Mouse (Mus musculus): ENCODE measurements around the gene Kcnn1. TPM values are rescaled to one million over a fixed set of nuclear protein-coding genes. Genes with fewer than 3 reads are reported as not detected.

Kcnn1 gene
- polyA plus RNA-seq, 1 experiment from 2014 or later = 14.3 TPM

Small RNA genes within 50 kb of the gene (microRNA-seq; reads per million reads assigned to microRNA genes)
- gene Mir7067 = 0.88 reads per million
- gene Mir7240 = 0.66 reads per million

Other genes starting within 250 kb of the Kcnn1 start
- gene Lrrc25, start 247.1 kb downstream of the Kcnn1 start, polyA plus RNA-seq (2015; fragmentation: Nextera tagmentation; extraction: Ambion mirVana) = 0.74 and 1.3 TPM in 2 replicates
- not detected in 2 replicates for gene Gdf15, start 230.8 kb downstream of the Kcnn1 start, polyA plus RNA-seq (2015; fragmentation: Nextera tagmentation; extraction: Ambion mirVana)
- gene Pgpep1, start 202.9 kb downstream of the Kcnn1 start, polyA plus RNA-seq (2015; fragmentation: Nextera tagmentation; extraction: Ambion mirVana) = 63.6 and 70.2 TPM in 2 replicates
- gene Lsm4, start 190.0 kb downstream of the Kcnn1 start, polyA plus RNA-seq (2015; fragmentation: Nextera tagmentation; extraction: Ambion mirVana) = 211 and 228 TPM in 2 replicates
- 89.0 and 96.0 TPM in 2 replicates for gene Jund, start 164.3 kb downstream of the Kcnn1 start, polyA plus RNA-seq (2015; fragmentation: Nextera tagmentation; extraction: Ambion mirVana)
- 0.13 and 0.14 TPM in 2 replicates for gene Iqcn, start 159.8 kb downstream of the Kcnn1 start, polyA plus RNA-seq (2015; fragmentation: Nextera tagmentation; extraction: Ambion mirVana)
- gene Gm3336, start 144.7 kb downstream of the Kcnn1 start, polyA plus RNA-seq (2015; fragmentation: Nextera tagmentation; extraction: Ambion mirVana) = not detected in 2 replicates
- gene Pde4c, start 139.5 kb downstream of the Kcnn1 start, polyA plus RNA-seq (2015; fragmentation: Nextera tagmentation; extraction: Ambion mirVana) = 0.13 and 0.22 TPM in 2 replicates
- 319 and 328 TPM in 2 replicates for gene Rab3a, start 108.6 kb downstream of the Kcnn1 start, polyA plus RNA-seq (2015; fragmentation: Nextera tagmentation; extraction: Ambion mirVana)
- gene Mpv17l2, start 102.3 kb downstream of the Kcnn1 start, polyA plus RNA-seq (2015; fragmentation: Nextera tagmentation; extraction: Ambion mirVana) = 51.5 and 57.7 TPM in 2 replicates
- gene Pik3r2, start 86.5 kb downstream of the Kcnn1 start, polyA plus RNA-seq (2015; fragmentation: Nextera tagmentation; extraction: Ambion mirVana) = 126 and 127 TPM in 2 replicates
- 24.6 and 25.0 TPM in 2 replicates for gene Mast3, start 58.2 kb downstream of the Kcnn1 start, polyA plus RNA-seq (2015; fragmentation: Nextera tagmentation; extraction: Ambion mirVana)
- 0.08 and 0.18 TPM in 2 replicates for gene Il12rb1, start 54.8 kb downstream of the Kcnn1 start, polyA plus RNA-seq (2015; fragmentation: Nextera tagmentation; extraction: Ambion mirVana)
- gene Arrdc2, start 23.5 kb downstream of the Kcnn1 start, polyA plus RNA-seq (2015; fragmentation: Nextera tagmentation; extraction: Ambion mirVana) = 9.0 and 9.6 TPM in 2 replicates
- gene Ccdc124, start 10.7 kb upstream of the Kcnn1 start, polyA plus RNA-seq (2015; fragmentation: Nextera tagmentation; extraction: Ambion mirVana) = 160 and 166 TPM in 2 replicates
- gene Slc5a5, start 29.5 kb upstream of the Kcnn1 start, polyA plus RNA-seq (2015; fragmentation: Nextera tagmentation; extraction: Ambion mirVana) = 1.4 and 1.6 TPM in 2 replicates
- gene Rpl18a, start 34.2 kb upstream of the Kcnn1 start, polyA plus RNA-seq (2015; fragmentation: Nextera tagmentation; extraction: Ambion mirVana) = 2,771 and 2,787 TPM in 2 replicates
- 60.1 and 62.0 TPM in 2 replicates for gene Map1s, start 42.7 kb upstream of the Kcnn1 start, polyA plus RNA-seq (2015; fragmentation: Nextera tagmentation; extraction: Ambion mirVana)

Measured in forebrain, embryonic 15.5 days (tissue).